Mouse (Mus musculus) stomach, postnatal 0 days (tissue): ENCODE results near the gene Itgb8.

Experiments
- CTCF ChIP-seq: IDR thresholded peaks from 2 replicates; pipeline ENCODE4 v1.5.1; 2016; ENCODE audit warnings: antibody characterized with exemption, low read depth, mild to moderate bottlenecking, moderate library complexity
- EP300 ChIP-seq: optimal IDR thresholded peaks from 2 replicates; pipeline ENCODE3; 2016; ENCODE audit warnings: antibody characterized with exemption

- TF ChIP-seq CTCF (no peak), EP300 (no peak)
These were observed 73.9 kb downstream of the Itgb8 start for GRCm38 (mm10) chr12:119164672-119165071.
